Mouse (Mus musculus) cerebellum, adult (tissue): ENCODE measurements around the gene 1700012P22Rik.

Source experiments
- ATAC-seq: cut with Nextera tagmentation; 2 replicates; pipeline ENCODE4 v1.9.2; 2017; ENCODE audit warnings: mild to moderate bottlenecking, moderate library complexity, mixed read lengths; ENCODE audit not compliant: insufficient number of reproducible peaks, low FRiP score, low TSS enrichment

1700012P22Rik gene

DNA sequence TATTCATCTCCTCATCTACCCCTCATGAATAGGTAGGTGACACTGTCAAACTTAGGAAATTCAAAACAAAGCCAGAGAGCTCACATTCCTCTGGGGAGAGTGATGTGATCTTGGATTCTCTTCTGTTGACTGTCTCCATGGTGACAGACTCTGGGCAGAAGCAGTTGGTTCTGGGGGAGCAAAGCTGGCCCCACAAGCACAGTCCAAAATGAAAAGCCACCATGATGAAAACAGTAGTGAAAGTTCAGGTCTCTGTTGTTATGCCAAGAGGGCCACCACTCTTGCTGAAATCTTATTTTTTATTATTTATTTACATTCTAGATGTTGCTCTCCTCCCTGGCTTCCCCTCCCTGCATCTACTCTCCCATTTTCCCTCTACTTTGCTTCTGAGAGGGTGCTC, at the start of gene 1700012P22Rik:
TSS of gene 1700012P22Rik (minus strand) at position 101 of the 400 bp plus-strand sequence.
- ATAC-seq, result no peak

DNA sequence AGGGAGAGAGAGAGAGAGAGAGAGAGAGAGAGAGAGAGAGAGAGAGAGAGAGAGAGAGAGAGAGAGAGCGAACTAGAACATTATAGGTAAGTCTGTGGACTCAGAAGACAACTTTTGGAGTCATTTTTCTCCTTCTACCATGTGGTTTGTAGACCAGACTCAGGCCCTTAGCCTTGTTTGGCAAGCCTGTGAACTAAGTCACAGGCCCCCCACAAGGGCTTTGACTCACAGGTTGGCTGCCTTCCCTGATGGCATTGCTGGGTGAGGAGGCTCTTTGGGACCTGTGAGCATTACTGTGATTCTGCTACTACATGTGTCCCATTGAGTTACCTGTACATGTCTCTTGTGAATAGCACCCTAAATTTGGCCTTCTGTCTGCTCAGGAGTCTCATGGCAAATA, 29.5 kb upstream of the 1700012P22Rik start:
- ATAC-seq, result no peak

DNA sequence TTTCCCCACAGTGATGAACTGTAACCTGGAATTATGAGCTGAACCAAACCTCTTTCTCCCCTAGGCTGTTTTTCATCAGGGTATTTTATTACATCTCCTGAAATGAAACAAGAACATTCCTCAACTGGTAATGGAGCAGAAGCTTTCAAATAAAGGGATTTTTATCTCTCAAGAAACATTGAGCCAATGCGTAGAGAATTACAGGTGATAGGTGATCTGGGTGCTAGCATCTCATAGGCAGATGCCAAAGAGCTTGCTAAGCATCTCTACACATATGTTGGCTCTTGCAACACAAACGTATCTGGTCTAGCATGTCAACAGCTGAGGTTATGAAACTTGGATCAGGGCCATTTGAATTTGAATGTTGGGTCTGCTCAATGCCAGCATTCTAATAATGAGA, 26.6 kb upstream of the 1700012P22Rik start:
- ATAC-seq, result no peak

DNA sequence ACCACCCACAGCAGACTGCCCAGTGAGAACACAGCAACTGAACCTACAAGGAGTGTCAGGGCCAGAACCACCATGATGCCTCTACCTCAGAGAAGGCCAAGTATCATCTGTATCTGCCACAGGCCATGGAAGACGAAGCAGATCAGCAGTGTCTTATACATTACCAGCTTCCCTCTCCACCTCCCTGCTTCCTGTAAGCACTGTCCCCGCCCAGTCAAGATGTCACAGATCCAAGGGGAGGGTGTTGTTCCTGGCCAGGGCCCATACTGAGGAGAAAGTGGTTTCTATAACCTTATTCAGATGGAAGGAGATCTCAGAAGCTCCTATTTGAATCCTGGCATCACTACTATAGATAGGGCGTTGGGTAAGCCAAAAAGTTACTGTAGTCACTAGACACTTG, 25.1 kb upstream of the 1700012P22Rik start, which contains the start of gene Aadacl3:
TSS of gene Aadacl3 (minus strand) at position 101 of the 400 bp plus-strand sequence.
- no peak for ATAC-seq

DNA sequence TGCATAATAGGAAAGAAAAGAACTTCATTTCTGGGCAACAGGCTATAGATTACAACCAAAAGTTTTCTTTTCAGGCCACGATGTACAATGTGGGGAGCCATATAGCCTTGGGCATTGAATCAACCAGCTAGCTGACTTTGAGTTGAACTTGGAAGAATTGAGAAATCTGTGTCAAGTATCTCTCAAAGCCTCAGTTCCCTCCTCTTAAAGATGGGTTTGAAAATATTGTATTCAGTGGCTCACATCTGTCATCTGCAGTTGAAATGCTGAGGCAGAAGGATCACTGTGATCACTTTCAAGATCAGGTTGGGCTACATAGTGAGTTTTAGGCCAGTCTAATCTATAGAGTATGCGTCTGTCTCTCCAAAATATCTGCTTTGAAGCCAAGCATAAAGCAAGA, 14.6 kb upstream of the 1700012P22Rik start, which contains the start of gene Gm9944:
TSS of gene Gm9944 (minus strand) at position 101 of the 400 bp plus-strand sequence.
- no peak for ATAC-seq

DNA sequence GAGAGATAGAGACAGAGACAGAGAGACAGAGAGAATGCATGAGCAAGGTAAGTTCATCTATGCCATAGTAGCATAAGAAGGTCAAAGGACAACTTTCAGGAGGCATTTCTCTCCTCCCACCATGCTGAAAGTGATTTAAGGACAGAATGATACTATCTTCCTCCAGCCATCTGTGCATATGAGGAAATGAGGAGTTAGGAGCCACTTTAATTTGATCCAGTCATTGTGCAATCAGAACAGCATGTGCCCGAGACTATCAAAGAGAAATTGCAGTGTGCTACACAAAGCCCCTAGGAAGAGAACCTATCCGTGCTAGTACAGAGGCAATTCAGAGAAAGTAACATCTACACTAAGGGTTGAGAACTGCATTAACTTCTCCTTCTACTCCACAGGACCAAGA, 10.0 kb upstream of the 1700012P22Rik start:
- ATAC-seq, result no peak

DNA sequence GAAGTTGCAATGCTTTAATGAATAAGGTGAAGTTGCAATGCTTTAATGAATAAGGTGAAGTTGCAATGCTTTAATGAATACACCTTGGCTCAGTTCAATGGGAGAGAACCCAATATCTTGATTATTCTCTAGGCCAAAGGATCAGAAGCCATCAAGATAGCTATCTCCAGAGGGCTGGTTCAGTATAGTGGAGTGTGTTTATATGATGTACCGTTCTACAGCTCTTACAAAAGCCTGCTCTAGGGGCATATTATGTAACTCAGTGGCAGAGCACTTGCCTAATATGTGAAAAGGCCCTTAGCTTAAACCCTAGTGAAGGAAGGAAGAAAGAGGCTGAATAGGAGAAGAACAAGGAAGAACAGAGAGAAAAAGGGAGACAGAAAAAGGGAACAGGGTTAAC, 3.0 kb upstream of the 1700012P22Rik start:
- ATAC-seq, result no peak

DNA sequence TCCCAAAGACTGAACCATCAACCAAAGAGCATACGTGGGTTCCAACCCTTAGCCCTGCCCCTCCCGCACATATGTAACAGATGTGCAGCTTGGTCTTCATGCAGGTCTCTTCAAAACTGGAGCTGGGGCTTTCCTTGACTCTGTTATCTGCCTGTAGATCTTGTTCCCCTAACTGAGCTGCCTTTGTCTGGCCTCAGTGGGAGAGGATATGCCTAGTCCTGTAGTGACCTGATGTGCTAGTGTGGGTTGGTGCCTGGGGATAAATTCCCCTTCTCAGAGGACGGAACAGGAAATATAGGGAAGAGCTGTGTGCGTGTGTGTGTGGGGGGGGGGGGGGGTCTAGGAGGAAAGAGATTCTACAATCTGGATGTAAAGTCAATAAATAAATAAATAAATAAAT, 2.5 kb upstream of the 1700012P22Rik start:
- no peak for ATAC-seq

DNA sequence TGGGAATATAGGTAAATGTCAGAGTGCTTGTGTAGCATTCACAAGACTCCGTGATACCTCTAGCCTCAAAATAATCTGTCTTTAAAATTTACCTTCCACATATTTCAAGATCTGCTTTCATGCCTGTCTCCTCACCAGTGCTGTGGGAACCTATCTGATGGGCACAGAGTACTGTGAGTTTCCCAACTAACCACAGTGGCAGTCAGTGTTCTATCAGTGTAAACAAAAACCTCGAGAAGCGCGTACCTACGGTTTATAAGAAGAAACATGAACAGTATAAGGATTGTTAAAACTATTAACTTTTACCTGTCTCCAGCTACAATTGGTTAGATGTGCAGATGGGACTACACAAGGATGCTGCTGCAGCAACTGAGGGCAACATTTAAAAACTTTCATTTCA, 5.4 kb downstream of the 1700012P22Rik start:
- ATAC-seq, result no peak

DNA sequence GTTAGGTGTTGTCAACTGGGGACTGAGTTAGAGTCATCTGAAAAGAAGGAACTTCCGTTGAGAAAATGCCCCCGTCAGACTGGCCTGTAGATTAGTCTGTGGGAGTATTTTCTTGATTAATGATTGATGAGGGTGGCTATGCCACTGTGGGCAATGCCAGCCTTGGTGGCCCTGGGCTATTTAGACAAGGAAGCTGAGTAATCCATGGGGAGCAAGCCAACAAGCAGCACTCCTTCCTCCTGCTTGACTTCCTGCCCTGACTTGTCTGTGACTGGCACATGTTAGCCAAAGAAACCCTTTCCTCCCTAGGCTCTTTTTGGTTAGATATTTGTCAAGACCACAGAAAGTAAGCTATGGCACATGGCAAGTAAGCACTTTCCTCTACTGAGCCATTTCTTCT, 7.8 kb downstream of the 1700012P22Rik start:
- no peak for ATAC-seq

DNA sequence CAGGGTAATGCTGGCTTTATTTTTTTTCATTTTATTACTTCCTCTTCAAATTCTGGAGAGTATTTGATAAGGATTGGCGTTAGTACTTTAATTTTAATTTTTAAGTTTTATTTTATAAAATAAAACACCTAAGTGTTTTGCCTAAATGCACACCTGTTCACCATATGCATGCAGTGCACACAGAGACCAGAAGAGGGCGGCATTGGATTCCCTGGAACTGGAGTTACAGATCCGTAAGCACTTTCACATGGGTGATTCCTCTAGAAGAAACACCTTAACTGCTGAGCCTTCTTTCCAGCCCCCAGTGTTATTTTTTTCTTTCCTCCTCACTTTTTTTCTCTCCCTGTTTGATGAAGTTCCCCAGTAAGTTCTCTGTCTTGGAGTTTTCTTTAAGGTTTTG, 9.7 kb downstream of the 1700012P22Rik start:
- no peak for ATAC-seq

DNA sequence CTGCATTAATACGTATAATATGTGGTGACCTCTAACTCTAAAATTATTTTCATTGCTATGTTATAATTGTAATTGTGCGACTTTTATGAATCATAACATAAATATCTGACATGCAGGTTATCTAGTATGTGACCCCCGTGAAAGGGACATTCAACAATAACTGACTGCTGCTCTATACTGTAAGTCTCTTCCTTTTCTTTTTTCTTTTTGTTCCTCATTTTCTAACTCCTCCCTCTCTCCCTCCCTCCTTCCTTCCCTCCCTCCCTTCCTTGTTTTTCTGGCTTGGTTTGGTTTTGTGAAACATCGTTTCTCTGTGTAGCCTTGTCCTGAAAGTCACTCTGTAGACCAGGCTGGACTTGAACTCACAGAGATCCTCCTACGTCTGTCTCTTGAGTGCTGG, 14.0 kb downstream of the 1700012P22Rik start:
- ATAC-seq, result no peak

DNA sequence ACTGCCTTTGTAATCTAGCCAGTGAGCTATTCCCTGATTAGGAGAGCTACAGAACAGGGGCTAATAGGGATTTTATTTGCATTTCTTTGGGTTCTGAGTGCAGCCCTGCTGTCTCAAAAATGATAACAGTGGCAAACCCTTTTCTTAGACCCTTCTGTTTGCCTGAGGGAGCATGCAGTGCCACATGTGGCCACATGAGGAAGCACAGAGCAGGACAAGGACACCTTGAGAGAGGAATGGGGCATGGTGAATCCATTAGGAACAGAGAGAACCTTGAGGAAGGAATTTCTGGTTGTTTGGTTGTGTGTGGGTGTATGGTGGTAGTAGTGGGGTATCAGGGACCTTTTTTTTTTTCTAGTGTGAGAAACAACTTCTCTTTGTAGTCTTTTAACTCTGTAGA, 17.9 kb downstream of the 1700012P22Rik start:
- ATAC-seq, result no peak

DNA sequence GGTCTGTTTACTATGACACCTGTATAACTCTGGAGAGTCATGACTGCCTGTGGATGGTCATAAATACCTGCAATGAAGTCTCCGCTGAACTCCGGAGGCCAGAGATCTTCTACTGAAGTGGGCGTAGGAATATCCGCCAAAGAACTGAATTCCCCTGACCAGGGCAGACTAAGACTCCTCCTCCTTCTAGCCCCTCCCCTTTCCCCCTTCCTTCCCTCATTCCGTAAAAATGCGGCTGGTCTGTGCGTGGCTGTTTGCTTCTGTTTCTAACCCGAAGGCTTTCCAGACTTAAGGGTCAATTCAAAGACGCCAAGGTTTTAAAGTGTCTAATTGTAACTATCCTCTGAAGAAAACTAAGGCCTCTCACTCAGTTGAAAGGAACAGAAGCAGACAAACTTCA, 30.3 kb downstream of the 1700012P22Rik start, which contains the start of gene Pramef12:
TSS of gene Pramef12 (minus strand) at position 175 of the 400 bp plus-strand sequence.
- no peak for ATAC-seq

DNA sequence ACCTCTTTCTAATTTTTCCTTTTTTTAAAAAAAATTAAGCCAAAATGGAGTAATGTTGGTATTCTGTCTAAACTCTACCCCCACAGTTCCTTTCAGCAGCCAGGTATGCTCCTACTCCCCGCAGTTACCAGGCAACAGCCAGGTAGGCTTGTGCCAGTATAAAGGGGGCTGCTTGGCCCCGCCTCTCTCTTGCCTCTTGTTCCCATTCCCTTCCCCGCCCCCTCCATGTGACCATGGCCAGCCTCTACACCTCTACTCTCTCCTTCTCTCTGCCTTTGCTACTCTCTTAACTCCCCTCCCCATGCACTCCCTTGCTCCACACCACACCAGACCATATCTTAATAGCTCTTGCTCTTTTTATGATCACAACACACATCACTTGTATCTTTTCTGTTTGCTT, 32.3 kb downstream of the 1700012P22Rik start:
- no peak for ATAC-seq

DNA sequence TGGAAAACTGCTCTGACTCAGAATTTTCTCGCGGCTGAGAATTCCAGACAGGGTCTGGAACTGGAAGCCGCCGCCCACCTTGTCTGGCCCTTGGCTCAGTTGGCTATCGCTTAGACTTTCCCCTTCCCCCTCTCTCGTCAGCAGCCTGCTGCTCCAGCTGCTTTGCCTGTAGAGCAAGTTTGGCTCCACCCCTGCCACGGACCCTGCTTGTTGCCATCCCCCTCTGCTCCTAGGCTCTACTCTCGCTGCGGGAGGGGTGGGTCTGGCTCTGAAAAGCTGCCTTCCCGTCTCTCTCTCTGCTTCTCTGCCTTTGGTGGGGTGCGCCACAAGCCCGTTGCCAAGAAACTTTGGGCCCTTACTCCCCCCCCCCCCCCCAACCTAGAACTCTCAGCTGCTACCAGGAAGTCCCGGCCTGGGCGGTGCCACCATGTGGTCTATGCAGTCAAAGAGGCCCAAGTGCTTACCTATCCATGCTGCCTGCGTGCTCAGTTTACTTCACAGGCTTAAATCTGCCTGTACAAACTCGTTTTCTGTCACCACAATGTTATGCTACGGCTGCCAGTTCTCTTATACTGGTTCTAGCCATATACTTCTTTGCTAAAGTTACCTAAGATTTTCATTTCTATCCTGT, 34.0 kb downstream of the 1700012P22Rik start:
- ATAC-seq, result no peak

DNA sequence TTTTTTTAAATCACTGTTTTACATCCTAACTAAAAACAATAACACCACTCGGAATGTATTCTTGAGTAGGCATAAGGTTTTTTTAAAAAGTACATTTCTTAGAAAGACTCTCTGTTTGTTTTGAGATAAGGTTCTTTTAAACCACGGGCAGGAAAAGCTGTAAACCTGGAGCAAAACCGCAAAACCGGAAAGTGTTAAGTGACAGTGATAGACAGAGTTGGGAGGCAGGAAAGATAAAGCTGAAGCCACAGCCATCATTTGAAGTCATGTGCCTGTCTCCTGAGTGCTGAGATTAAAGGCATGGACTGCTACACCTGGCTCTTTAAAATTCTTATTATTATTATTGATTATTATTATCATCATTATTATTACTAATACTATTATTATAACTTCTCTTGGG, 35.9 kb downstream of the 1700012P22Rik start:
- ATAC-seq, result no peak

DNA sequence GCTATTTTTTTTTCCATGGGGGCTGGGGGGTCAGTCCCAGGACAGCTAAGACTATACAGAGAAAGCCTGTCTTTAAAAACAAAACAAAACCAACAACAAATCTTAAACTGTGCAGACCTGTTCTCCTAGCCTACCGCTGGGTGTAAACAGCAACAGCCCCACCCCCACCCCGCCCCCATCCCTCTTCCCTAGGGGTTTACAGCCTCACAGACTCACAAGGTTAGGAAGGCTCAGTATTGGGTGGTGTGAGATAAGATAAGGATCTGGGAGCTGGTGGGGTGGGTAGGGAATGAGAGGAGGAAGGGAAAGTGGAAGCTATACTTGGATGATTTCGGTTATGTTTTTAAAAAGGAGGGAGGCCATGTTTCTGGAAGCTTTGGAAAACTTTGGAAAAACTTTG, 42.3 kb downstream of the 1700012P22Rik start:
- no peak for ATAC-seq

DNA sequence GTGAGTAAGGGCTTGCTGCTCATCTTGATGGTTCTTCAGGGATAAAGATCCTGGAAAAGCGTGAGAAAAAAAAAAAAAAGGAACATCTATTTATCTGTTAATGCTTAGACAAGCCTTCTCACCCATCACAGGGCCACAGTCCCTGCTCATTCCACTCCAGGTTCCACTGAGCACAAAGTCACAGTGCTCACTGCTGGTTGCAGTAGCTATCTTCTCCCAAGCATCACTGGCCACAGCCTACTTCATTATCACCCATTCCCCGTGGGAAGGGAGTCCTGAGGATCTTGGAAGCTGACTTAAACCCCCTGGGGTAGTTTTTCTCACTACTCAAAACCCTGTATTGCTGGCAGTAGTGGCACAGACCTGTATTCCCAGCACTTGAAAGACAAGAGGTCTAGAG, 60.7 kb downstream of the 1700012P22Rik start, which contains the start of gene Pramef20:
TSS of gene Pramef20 (minus strand) at position 23 of the 400 bp plus-strand sequence.
- ATAC-seq, result no peak
